Mouse (Mus musculus) liver, postnatal 0 days (tissue): ENCODE measurements around the gene Eva1c.

Experiments used
- CTCF ChIP-seq: sonication (generic); IDR thresholded peaks from 2 replicates; pipeline ENCODE4 v1.5.1; 2016; ENCODE audit warnings: antibody characterized with exemption, low read depth
- EP300 ChIP-seq: IDR thresholded peaks from 2 replicates; pipeline ENCODE4 v1.6.1; 2016; ENCODE audit warnings: antibody characterized with exemption, low read depth, mild to moderate bottlenecking

DNA sequence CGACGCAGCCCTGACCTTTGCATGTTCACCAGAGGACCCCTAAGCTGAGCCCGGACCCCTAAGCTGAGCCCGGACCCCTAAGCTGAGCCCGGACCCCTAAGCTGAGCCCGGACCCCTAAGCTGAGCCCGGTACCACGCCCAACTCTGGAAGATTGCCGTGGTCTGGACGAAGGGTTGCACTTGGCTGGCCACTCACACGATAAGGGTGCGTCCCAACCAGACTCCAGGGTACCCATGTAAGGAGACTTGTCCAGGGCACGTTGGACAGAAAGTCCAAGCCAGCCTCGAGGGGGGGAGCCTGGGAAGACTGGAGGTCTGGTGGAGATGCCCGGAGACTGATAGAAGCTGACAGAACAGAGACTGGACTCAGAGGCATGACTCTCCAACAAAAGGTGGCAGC is 5.2 kb downstream of the Eva1c start:
- TF ChIP-seq CTCF (no peak), EP300 (no peak)
